Mouse (Mus musculus) cerebellum, adult 9-10 months (tissue): ENCODE results near the gene 9430007A20Rik.
"Not testable (repeated sequence)": the region's sequence is repeated elsewhere in the genome, so short reads cannot be mapped to it uniquely, and the experiment has no call there.

Source experiments
- DNase-seq: peaks from one replicate; pipeline ENCODE4 v3.0.0; 2022

9430007A20Rik gene

GRCm38 (mm10) chr4:144519522-144519921, at the start of gene 9430007A20Rik:
TSS of gene 9430007A20Rik (plus strand) at chr4:144519822.
- DNase-seq: no peak

- DNase-seq: no peak
These were observed 26.3 kb upstream of the 9430007A20Rik start for GRCm38 (mm10) chr4:144493331-144493730.

- DNase-seq: no peak
These were observed 13.1 kb upstream of the 9430007A20Rik start for GRCm38 (mm10) chr4:144506518-144506917.

GRCm38 (mm10) chr4:144544689-144545088, 25.1 kb downstream of the 9430007A20Rik start:
- no peak for DNase-seq

- DNase-seq: not testable (repeated sequence)
These were observed 25.7 kb downstream of the 9430007A20Rik start for GRCm38 (mm10) chr4:144545339-144545738.

GRCm38 (mm10) chr4:144551156-144551555, 31.5 kb downstream of the 9430007A20Rik start:
- DNase-seq: no peak

- DNase-seq: no peak
These were observed 40.2 kb downstream of the 9430007A20Rik start for GRCm38 (mm10) chr4:144559792-144560191.

GRCm38 (mm10) chr4:144561205-144561604, 41.6 kb downstream of the 9430007A20Rik start:
- DNase-seq: no peak

- no peak for DNase-seq
These were observed 45.4 kb downstream of the 9430007A20Rik start, which contains the start of gene Gm13124 for GRCm38 (mm10) chr4:144565034-144565433. TSS of gene Gm13124 (minus strand) at chr4:144565134.

GRCm38 (mm10) chr4:144567752-144568151, 48.1 kb downstream of the 9430007A20Rik start:
- no peak for DNase-seq
